Mouse (Mus musculus) forebrain, embryonic 11.5 days (tissue): Measurements from ENCODE around the gene Mlph. TPM values are rescaled to one million over a fixed set of nuclear protein-coding genes. Genes with fewer than 3 reads are reported as not detected.
A peak's percentile ranks its signal among the peaks of the same experiment; 100 is the strongest.

Experiments used
- ATAC-seq: fragments of 200-750 bp; cut with Nextera tagmentation; replicated peaks from 2 replicates; pipeline ENCODE4 v1.8.0; 2017; ENCODE audit warnings: moderate TSS enrichment; ENCODE audit not compliant: low FRiP score
- DNase-seq: peaks from one replicate; pipeline ENCODE4 v3.0.0-alpha.2; 2017; ENCODE audit warnings: low spot score
- H3K27ac ChIP-seq: fragments of 300-500 bp; sonication (generic); 2 replicates; pipeline ENCODE4 v1.5.1; 2014; ENCODE audit warnings: low read depth, low read length
- H3K27me3 ChIP-seq: fragments of 300-500 bp; sonication (generic); 2 replicates; pipeline ENCODE4 v1.6.1; 2014; ENCODE audit warnings: mild to moderate bottlenecking, low read length, mixed read lengths; ENCODE audit not compliant: control insufficient read depth, insufficient read depth
- H3K36me3 ChIP-seq: fragments of 300-500 bp; sonication (generic); 2 replicates; pipeline ENCODE4 v1.6.1; 2014; ENCODE audit warnings: mild to moderate bottlenecking, low read length, moderate library complexity, mixed read lengths; ENCODE audit not compliant: control insufficient read depth, insufficient read depth
- H3K4me1 ChIP-seq: fragments of 300-500 bp; sonication (generic); replicated peaks from 2 replicates; pipeline ENCODE4 v1.6.1; 2014; ENCODE audit warnings: low read length, mixed read lengths; ENCODE audit not compliant: control insufficient read depth, insufficient read depth
- H3K4me2 ChIP-seq: fragments of 300-500 bp; sonication (generic); 2 replicates; pipeline ENCODE4 v1.6.1; 2014; ENCODE audit warnings: low read depth, mild to moderate bottlenecking, low read length, moderate library complexity, mixed read lengths; ENCODE audit not compliant: severe bottlenecking
- H3K4me3 ChIP-seq: fragments of 300-500 bp; sonication (generic); 2 replicates; pipeline ENCODE4 v1.5.1; 2014; ENCODE audit warnings: low read depth, low read length
- H3K9ac ChIP-seq: fragments of 300-500 bp; sonication (generic); 2 replicates; pipeline ENCODE4 v1.6.1; 2014; ENCODE audit warnings: low read length
- H3K9me3 ChIP-seq: fragments of 300-500 bp; sonication (generic); 2 replicates; pipeline ENCODE4 v1.6.1; 2016; ENCODE audit warnings: low read length, mixed read lengths; ENCODE audit not compliant: control insufficient read depth
- WGBS: fragments of 180-500 bp; shearing (Covaris S2); extraction: QIAGEN DNeasy Blood & Tissue Kit; methylation state at CpG from one replicate; pipeline ENCODE4 v1.1.7; 2014; 5-methylcytosine and 5-hydroxymethylcytosine counted together
- polyA plus RNA-seq: library from polyadenylated mRNA; unstranded; fragments of >200 nt; fragmentation: Nextera tagmentation; extraction: Ambion mirVana; gene quantifications from 2 replicates; pipeline ENCODE4 v1.2.1, GENCODE M21; 2014

Gene Mlph
- polyA plus RNA-seq, 1 experiment from 2014 or later = 0.13 TPM

DNA sequence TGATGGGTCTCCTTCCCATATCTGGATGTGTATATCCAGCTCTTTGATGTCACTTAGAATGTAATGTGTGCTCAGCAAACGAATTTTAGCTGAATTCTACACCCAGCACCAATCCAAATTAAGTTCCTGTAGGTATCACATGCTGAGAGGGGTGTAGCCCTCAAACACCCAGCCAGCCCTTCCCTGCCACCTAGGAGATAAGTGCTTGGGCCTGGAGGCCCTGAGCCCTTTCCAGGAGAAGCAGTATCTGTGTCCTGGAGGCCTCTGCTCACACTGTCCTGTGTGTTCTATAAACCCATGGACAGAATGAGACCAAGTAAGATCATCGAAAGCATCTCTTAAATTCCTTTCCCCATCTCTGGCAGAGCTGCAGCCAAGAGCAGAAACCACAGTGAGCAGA is 32.4 kb downstream of the Mlph start:
- 63% methylated on average over 2 of the region's 2 CpGs for WGBS
- no peaks in the 10 kb centered on the region for H3K4me1 ChIP-seq

DNA sequence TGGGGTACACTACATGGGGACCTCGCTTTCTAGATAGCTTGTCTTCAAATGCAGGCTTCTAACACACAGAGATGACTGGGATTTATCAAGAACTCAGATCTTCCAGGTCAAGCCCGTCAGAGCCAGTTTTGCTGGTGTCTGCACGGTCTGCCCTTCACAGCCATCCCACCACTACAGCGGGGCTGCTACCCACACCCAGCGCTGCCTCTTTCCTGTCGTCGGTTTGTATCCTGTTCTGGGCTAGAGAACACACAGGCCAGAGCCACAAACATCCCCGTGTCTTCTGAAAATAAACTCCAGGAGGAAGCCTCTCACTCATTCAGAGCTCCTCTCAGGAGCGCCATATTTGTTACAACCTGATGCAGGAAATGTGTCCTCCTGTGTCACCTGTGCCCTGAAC is 34.4 kb downstream of the Mlph start:
- no peak for DNase-seq
- Histone ChIP-seq H3K27me3 (no peaks in the 10 kb centered on the region), H3K9ac (no peak overlapping the region), H3K27ac (no peak overlapping the region), H3K4me1 (no peaks in the 10 kb centered on the region), H3K9me3 (no peaks in the 10 kb centered on the region), H3K4me3 (no peak overlapping the region), H3K36me3 (no peaks in the 10 kb centered on the region), H3K4me2 (no peak overlapping the region)
- 79% methylated on average over 9 of the region's 9 CpGs for WGBS
- no peak for ATAC-seq

More for the DNA sequence above, 32.4 kb downstream of the Mlph start:
- Histone ChIP-seq H3K36me3 (no peaks in the 10 kb centered on the region), H3K4me2 (no peak overlapping the region), H3K4me3 (no peak overlapping the region), H3K27ac (no peak overlapping the region), H3K9ac (no peak overlapping the region), H3K27me3 (no peaks in the 10 kb centered on the region), H3K9me3 (no peaks in the 10 kb centered on the region)
- ATAC-seq (no peak), DNase-seq (no peak)

DNA sequence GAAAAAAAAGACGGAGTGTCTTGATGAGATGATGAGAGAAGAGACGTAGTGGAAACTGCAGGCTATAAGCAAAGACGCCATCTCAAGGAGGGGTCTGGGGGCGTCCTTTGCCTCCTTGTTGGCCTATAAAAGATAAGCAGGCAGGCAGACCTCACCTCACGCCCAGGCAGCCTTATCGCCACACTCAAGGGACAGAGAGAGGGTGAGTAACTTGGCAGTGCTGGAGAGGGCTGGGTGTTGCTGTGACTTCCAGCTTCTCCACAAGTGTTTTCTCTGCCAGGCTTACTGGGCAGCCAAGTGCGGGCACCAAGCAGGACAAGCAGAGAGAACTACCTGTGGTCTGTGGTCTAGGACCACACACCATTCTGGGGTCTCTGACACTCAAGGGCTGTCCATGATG is 36.8 kb downstream of the Mlph start:
- WGBS = 85% methylated on average over 7 of the region's 7 CpGs
- H3K27ac ChIP-seq = no peak overlapping the region
- H3K9ac ChIP-seq = no peak overlapping the region
- no peak overlapping the region for H3K4me3 ChIP-seq
- no peaks in the 10 kb centered on the region for H3K9me3 ChIP-seq
- H3K4me2 ChIP-seq = no peak overlapping the region
- no peak for DNase-seq
- no peaks in the 10 kb centered on the region for H3K36me3 ChIP-seq
- ATAC-seq = no peak
- H3K27me3 ChIP-seq = no peaks in the 10 kb centered on the region
- no peaks in the 10 kb centered on the region for H3K4me1 ChIP-seq

DNA sequence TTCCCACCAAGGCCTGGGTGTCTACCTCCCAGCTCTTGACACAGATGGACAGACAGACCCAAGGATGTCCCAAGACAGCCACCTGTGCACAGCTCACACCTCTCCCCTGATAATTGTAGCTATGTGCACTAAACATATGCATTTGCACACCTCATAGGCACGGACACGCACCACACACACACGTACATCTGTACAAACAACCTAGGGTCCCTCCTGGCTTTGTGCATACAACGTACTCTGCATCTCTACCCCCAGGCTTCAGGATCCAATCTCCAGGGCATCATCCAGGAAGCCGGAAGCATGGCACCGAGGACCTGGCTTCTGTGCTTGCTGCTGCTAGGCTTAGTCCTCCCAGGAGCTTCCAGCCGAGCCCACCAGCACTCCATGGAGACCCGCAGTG is 37.9 kb downstream of the Mlph start, which contains the start of gene Prlh:
Prlh (plus strand) TSS at position 301 of the 400 bp plus-strand sequence.
- no peaks in the 10 kb centered on the region for H3K9me3 ChIP-seq
- no peak within 1 kb of the TSS for H3K4me3 ChIP-seq
- H3K9ac ChIP-seq = no peak within 1 kb of the TSS
- H3K4me2 ChIP-seq = no peak within 1 kb of the TSS
- 86% methylated on average over 8 of the region's 8 CpGs for WGBS
- ATAC-seq = no peak
- no peaks in the 10 kb centered on the region for H3K27me3 ChIP-seq
- DNase-seq = no peak
- H3K4me1 ChIP-seq = no peaks in the 10 kb centered on the region
- H3K36me3 ChIP-seq = no peaks in the 10 kb centered on the region
- no peak within 1 kb of the TSS for H3K27ac ChIP-seq

DNA sequence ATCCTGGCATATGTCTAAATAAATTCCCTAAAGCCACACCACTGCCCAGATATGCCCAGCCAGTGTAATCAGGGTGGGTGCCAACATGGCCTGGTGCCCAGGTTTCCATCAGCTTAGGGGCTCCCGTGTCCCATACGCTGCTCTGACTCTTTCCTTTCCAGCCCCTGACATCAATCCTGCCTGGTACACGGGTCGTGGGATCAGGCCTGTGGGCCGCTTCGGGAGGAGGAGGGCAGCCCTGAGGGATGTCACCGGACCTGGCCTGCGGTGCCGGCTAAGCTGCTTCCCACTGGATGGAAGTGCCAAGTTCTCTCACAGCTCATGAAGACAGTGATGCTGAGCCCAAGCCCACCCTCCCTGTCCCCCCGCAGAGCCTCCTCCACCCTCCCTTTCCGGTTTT is 38.8 kb downstream of the Mlph start:
- 85% methylated on average over 11 of the region's 11 CpGs for WGBS
- no peaks in the 10 kb centered on the region for H3K36me3 ChIP-seq
- H3K4me3 ChIP-seq = no peak overlapping the region
- H3K9me3 ChIP-seq = no peaks in the 10 kb centered on the region
- no peaks in the 10 kb centered on the region for H3K27me3 ChIP-seq
- DNase-seq (no peak), ATAC-seq (no peak)
- no peak overlapping the region for H3K9ac ChIP-seq
- H3K27ac ChIP-seq = no peak overlapping the region
- H3K4me2 ChIP-seq = no peak overlapping the region
- H3K4me1 ChIP-seq = no peaks in the 10 kb centered on the region

DNA sequence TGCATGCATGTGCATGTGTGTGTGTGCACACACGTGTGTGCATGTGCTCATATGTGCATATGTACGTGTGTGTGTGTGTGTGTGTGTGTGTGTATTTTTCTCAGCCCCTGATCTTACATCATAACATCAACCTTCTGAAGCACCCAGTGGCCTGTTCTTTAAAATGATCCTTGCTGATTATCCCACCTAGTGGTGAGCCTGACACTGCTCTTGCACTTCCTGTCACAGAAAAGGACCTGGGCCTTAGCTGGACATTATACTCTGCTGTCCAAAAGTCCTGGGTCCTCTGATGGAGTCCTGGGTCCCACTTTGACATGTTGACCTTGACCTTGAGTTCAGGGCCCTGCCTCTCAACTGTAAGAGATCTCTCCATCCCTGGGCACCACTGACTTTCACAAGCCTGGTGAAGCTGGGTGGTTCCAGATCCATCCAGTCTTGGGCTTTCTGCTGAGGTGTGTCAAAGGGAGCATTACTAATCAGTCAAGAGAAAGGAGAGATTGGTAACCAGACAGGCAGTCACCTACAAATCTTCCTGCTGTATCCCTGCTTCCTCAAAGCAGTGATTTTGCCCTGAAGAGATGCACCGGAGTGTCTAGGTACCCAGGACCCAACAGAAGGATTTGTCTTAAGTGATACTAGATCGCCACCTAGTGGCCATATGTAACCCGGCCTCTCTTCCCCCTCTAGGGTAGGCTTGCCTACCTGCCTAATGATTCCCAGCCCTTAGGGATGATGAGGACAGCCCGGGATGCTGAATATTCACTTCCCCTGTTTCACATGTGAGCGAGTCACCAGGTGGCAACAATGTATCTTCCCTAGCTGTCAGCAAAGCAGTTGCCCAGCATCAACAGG is 41.6 kb downstream of the Mlph start:
- no peak overlapping the region for H3K27ac ChIP-seq
- DNase-seq (peak; percentile 80), ATAC-seq (peak; percentile 58; the same call in 1 of the 2 replicates)
- H3K9me3 ChIP-seq = no peaks in the 10 kb centered on the region
- no peak overlapping the region for H3K4me2 ChIP-seq
- WGBS = 36% methylated on average over 7 of the region's 7 CpGs
- H3K27me3 ChIP-seq = no peaks in the 10 kb centered on the region
- H3K36me3 ChIP-seq = no peaks in the 10 kb centered on the region
- H3K9ac ChIP-seq = no peak overlapping the region
- no peaks in the 10 kb centered on the region for H3K4me1 ChIP-seq
- H3K4me3 ChIP-seq = no peak overlapping the region

DNA sequence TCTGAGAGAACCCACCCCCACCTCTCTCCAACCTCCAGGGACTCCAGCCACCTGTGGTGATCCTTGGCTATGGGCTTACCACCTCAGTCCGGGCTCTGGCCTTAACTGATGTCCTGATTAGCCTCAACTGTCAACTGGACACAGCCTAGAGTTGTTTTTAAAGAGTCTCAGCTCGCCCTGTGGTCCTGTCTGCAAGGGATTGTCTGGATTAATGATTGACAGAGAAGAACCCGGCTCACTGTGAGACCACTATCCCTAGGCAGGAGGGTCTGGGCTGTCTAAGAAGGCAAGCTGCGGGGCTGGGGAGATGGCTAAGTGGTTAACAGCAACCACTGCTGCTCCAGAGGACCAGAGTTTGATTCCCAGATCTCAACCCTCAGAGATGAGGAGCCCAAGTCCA is 47.6 kb downstream of the Mlph start:
- H3K27ac ChIP-seq = no peak overlapping the region

DNA sequence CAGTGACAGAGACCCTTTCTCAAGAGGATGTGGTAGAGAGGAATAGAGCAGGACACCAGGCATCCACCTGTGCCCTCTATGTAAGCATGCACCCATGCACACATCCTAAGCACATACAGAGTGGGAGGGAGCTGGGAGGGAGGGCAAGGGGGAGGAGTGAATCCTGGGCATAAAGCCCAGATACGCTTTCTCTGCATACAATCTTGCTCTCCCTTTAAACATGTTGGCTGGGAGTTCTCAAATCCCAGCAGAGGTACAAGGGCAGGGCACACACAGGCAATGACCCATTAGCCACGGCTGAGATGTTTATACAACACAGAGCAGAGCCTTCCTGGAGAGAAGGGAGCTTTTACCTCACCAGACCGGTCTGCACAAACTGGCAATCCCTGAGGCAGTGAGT is 48.1 kb downstream of the Mlph start:
- DNase-seq = no peak
- ATAC-seq = no peak
- Histone ChIP-seq H3K4me3 (no peak overlapping the region), H3K36me3 (no peaks in the 10 kb centered on the region), H3K9ac (no peak overlapping the region), H3K9me3 (no peaks in the 10 kb centered on the region), H3K4me1 (no peaks in the 10 kb centered on the region), H3K27ac (no peak overlapping the region), H3K27me3 (no peaks in the 10 kb centered on the region), H3K4me2 (no peak overlapping the region)
- WGBS = 43% methylated on average over 3 of the region's 3 CpGs

More for the DNA sequence above, 47.6 kb downstream of the Mlph start:
- Histone ChIP-seq H3K4me2 (no peak overlapping the region), H3K27me3 (no peaks in the 10 kb centered on the region), H3K4me3 (no peak overlapping the region), H3K9me3 (no peaks in the 10 kb centered on the region), H3K4me1 (no peaks in the 10 kb centered on the region), H3K9ac (no peak overlapping the region), H3K36me3 (no peaks in the 10 kb centered on the region)
- ATAC-seq (no peak), DNase-seq (no peak)
- 53% methylated on average over 4 of the region's 4 CpGs for WGBS

DNA sequence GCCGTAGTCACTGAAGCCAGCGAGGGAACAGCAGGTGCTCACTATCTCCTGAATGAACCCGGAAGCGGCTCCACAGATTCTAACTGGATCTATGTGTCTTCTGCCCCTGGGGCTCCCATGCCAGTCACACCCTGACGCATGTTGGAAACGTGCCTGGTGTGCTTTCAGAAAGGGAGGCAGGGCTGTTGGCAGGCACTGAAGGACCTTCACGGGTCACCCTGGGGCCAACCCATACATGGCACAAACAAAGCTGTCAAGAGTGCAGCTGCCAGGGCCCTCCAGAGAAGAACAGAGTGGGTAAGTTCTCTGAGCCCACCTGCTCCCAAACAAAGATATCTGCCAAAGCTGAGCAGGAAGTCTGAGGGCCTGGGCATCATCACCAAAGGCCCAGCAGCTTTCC is 52.7 kb downstream of the Mlph start:
- H3K27ac ChIP-seq = no peak overlapping the region
- H3K27me3 ChIP-seq = no peaks in the 10 kb centered on the region
- no peaks in the 10 kb centered on the region for H3K9me3 ChIP-seq
- H3K4me1 ChIP-seq = no peaks in the 10 kb centered on the region
- WGBS = 68% methylated on average over 7 of the region's 7 CpGs
- no peak for ATAC-seq
- H3K4me2 ChIP-seq = no peak overlapping the region
- H3K4me3 ChIP-seq = no peak overlapping the region
- no peak overlapping the region for H3K9ac ChIP-seq
- no peak for DNase-seq
- no peaks in the 10 kb centered on the region for H3K36me3 ChIP-seq
